Mouse (Mus musculus): Measurements from ENCODE around the gene Sptbn1. TPM values are rescaled to one million over a fixed set of nuclear protein-coding genes. Genes with fewer than 3 reads are reported as not detected.

The Sptbn1 gene
- polyA plus RNA-seq, 1 experiment from 2014 or later: 19.2 TPM

- Histone ChIP-seq H3K4me3 (ENCODE audit: low read depth, low read length) (no peak overlapping the region), H3K4me2 (ENCODE audit: low read depth, low read length) (no peak overlapping the region), H3K9ac (replicated peaks) (no peak overlapping the region), H3K27ac (ENCODE audit: low read depth) (0 out of 2 replicates have a peak overlapping the region, but pooled peaks have one; percentile 32), H3K9me3 (ENCODE audit: low read length) (no peaks in the 10 kb centered on the region), H3K27me3 (ENCODE audit: insufficient read depth, low read length) (no peaks in the 10 kb centered on the region), H3K36me3 (replicated peaks; ENCODE audit: insufficient read depth, low read length) (no peaks in the 10 kb centered on the region), H3K4me1 (ENCODE audit: insufficient read depth) (peaks cover 12% of the 10 kb centered on the region)
- TF ChIP-seq CTCF (IDR thresholded peaks at IDR 0.05; ENCODE audit: low read depth): no peak
- TF ChIP-seq EP300 (IDR thresholded peaks at IDR 0.05; ENCODE audit: low read depth): 0 out of 2 replicates have a peak, but pooled peaks have one; percentile 11
- peak; percentile 39 for DNase-seq
- 52% methylated on average over 5 of the region's 5 CpGs for WGBS (ENCODE audit: insufficient replicate concordance)
- ATAC-seq: peak; percentile 70
These were observed 56.1 kb downstream of the Sptbn1 start for GRCm38 (mm10) chr11:30211663-30212416.

- peaks cover 12% of the 10 kb centered on the region for H3K4me1 ChIP-seq (ENCODE audit: insufficient read depth)
- DNase-seq (no peak), ATAC-seq (no peak)
- H3K9ac ChIP-seq (replicated peaks): no peak overlapping the region
- H3K9me3 ChIP-seq (ENCODE audit: low read length): no peaks in the 10 kb centered on the region
- WGBS (ENCODE audit: insufficient replicate concordance): 47% methylated on average over 3 of the region's 3 CpGs
- H3K27ac ChIP-seq (ENCODE audit: low read depth): no peak overlapping the region
- no peak overlapping the region for H3K4me2 ChIP-seq (ENCODE audit: low read depth, low read length)
- no peak overlapping the region for H3K4me3 ChIP-seq (ENCODE audit: low read depth, low read length)
- no peaks in the 10 kb centered on the region for H3K27me3 ChIP-seq (ENCODE audit: insufficient read depth, low read length)
- TF ChIP-seq EP300 (IDR thresholded peaks at IDR 0.05; ENCODE audit: low read depth) (no peak), CTCF (IDR thresholded peaks at IDR 0.05; ENCODE audit: low read depth) (no peak)
- no peaks in the 10 kb centered on the region for H3K36me3 ChIP-seq (replicated peaks; ENCODE audit: insufficient read depth, low read length)
These were observed 56.8 kb downstream of the Sptbn1 start for GRCm38 (mm10) chr11:30211141-30211540.

- ATAC-seq: no peak
- H3K27me3 ChIP-seq (ENCODE audit: insufficient read depth, low read length): no peaks in the 10 kb centered on the region
- WGBS (ENCODE audit: insufficient replicate concordance): 75% methylated on average over 6 of the region's 6 CpGs
- no peak for DNase-seq
- no peak overlapping the region for H3K4me3 ChIP-seq (ENCODE audit: low read depth, low read length)
- no peak overlapping the region for H3K27ac ChIP-seq (ENCODE audit: low read depth)
- no peaks in the 10 kb centered on the region for H3K36me3 ChIP-seq (replicated peaks; ENCODE audit: insufficient read depth, low read length)
- H3K9me3 ChIP-seq (ENCODE audit: low read length): no peaks in the 10 kb centered on the region
- H3K4me1 ChIP-seq (ENCODE audit: insufficient read depth): peaks cover 12% of the 10 kb centered on the region
- no peak overlapping the region for H3K9ac ChIP-seq (replicated peaks)
- TF ChIP-seq EP300 (IDR thresholded peaks at IDR 0.05; ENCODE audit: low read depth) (no peak), CTCF (IDR thresholded peaks at IDR 0.05; ENCODE audit: low read depth) (no peak)
- no peak overlapping the region for H3K4me2 ChIP-seq (ENCODE audit: low read depth, low read length)
These were observed 57.7 kb downstream of the Sptbn1 start for GRCm38 (mm10) chr11:30210100-30210811.

GRCm38 (mm10) chr11:30209495-30209894, 58.5 kb downstream of the Sptbn1 start:
- Histone ChIP-seq H3K4me1 (ENCODE audit: insufficient read depth) (peaks cover 16% of the 10 kb centered on the region), H3K9me3 (ENCODE audit: low read length) (no peaks in the 10 kb centered on the region), H3K4me2 (ENCODE audit: low read depth, low read length) (no peak overlapping the region), H3K27ac (ENCODE audit: low read depth) (no peak overlapping the region), H3K4me3 (ENCODE audit: low read depth, low read length) (no peak overlapping the region), H3K36me3 (replicated peaks; ENCODE audit: insufficient read depth, low read length) (no peaks in the 10 kb centered on the region), H3K27me3 (ENCODE audit: insufficient read depth, low read length) (no peaks in the 10 kb centered on the region), H3K9ac (replicated peaks) (no peak overlapping the region)
- ATAC-seq (0 out of 2 replicates have a peak, but pooled peaks have one; percentile 29), DNase-seq (no peak)
- TF ChIP-seq CTCF (IDR thresholded peaks at IDR 0.05; ENCODE audit: low read depth) (no peak), EP300 (IDR thresholded peaks at IDR 0.05; ENCODE audit: low read depth) (no peak)
- 73% methylated on average over 4 of the region's 4 CpGs for WGBS (ENCODE audit: insufficient replicate concordance)

GRCm38 (mm10) chr11:30204398-30204797, 63.6 kb downstream of the Sptbn1 start:
- ATAC-seq: peak; percentile 56; the same call in 1 of the 2 replicates
- Histone ChIP-seq H3K36me3 (replicated peaks; ENCODE audit: insufficient read depth, low read length) (no peaks in the 10 kb centered on the region), H3K4me2 (ENCODE audit: low read depth, low read length) (no peak overlapping the region), H3K9ac (replicated peaks) (no peak overlapping the region), H3K4me1 (ENCODE audit: insufficient read depth) (peaks cover 7% of the 10 kb centered on the region), H3K27me3 (ENCODE audit: insufficient read depth, low read length) (no peaks in the 10 kb centered on the region), H3K9me3 (ENCODE audit: low read length) (no peaks in the 10 kb centered on the region), H3K27ac (ENCODE audit: low read depth) (no peak overlapping the region), H3K4me3 (ENCODE audit: low read depth, low read length) (no peak overlapping the region)
- no peak for DNase-seq
- no peak for TF ChIP-seq CTCF (IDR thresholded peaks at IDR 0.05; ENCODE audit: low read depth)
- TF ChIP-seq EP300 (IDR thresholded peaks at IDR 0.05; ENCODE audit: low read depth): no peak

- Histone ChIP-seq H3K9ac (replicated peaks) (no peak overlapping the region), H3K4me2 (ENCODE audit: low read depth, low read length) (no peak overlapping the region), H3K9me3 (ENCODE audit: low read length) (no peaks in the 10 kb centered on the region), H3K4me3 (ENCODE audit: low read depth, low read length) (no peak overlapping the region), H3K27me3 (ENCODE audit: insufficient read depth, low read length) (no peaks in the 10 kb centered on the region), H3K36me3 (replicated peaks; ENCODE audit: insufficient read depth, low read length) (no peaks in the 10 kb centered on the region), H3K27ac (ENCODE audit: low read depth) (no peak overlapping the region), H3K4me1 (ENCODE audit: insufficient read depth) (peaks cover 14% of the 10 kb centered on the region)
- ATAC-seq (peak; percentile 20; the same call in 1 of the 2 replicates), DNase-seq (no peak)
- TF ChIP-seq CTCF (IDR thresholded peaks at IDR 0.05; ENCODE audit: low read depth) (no peak), EP300 (IDR thresholded peaks at IDR 0.05; ENCODE audit: low read depth) (peak; percentile 10; the same call in 1 of the 2 replicates)
These were observed 67.6 kb downstream of the Sptbn1 start for GRCm38 (mm10) chr11:30200391-30200790.
